Mouse (Mus musculus) limb, embryonic 12.5 days (tissue): ENCODE results near the gene Oxsm. TPM values are rescaled to one million over a fixed set of nuclear protein-coding genes. Genes with fewer than 3 reads are reported as not detected.

Experiments
- ATAC-seq: fragments of 200-750 bp; cut with Nextera tagmentation; 2 replicates; pipeline ENCODE4 v1.8.0; 2017; ENCODE audit warnings: low read depth, moderate TSS enrichment; ENCODE audit not compliant: insufficient number of reproducible peaks, insufficient read depth, low FRiP score, low TSS enrichment
- H3K27ac ChIP-seq: fragments of 300-500 bp; sonication (generic); 2 replicates; pipeline ENCODE4 v1.5.1; 2016; ENCODE audit warnings: mild to moderate bottlenecking, moderate library complexity
- H3K27me3 ChIP-seq: fragments of 300-500 bp; sonication (generic); 2 replicates; pipeline ENCODE4 v1.6.1; 2016; ENCODE audit warnings: mild to moderate bottlenecking, moderate library complexity
- H3K36me3 ChIP-seq: fragments of 300-500 bp; sonication (generic); 2 replicates; pipeline ENCODE4 v1.6.1; 2016; ENCODE audit warnings: mild to moderate bottlenecking, moderate library complexity
- H3K4me1 ChIP-seq: fragments of 300-500 bp; sonication (generic); replicated peaks from 2 replicates; pipeline ENCODE4 v1.6.1; 2016
- H3K4me2 ChIP-seq: fragments of 300-500 bp; sonication (generic); 2 replicates; pipeline ENCODE4 v1.6.1; 2016; ENCODE audit warnings: mild to moderate bottlenecking, moderate library complexity
- H3K4me3 ChIP-seq: fragments of 300-500 bp; sonication (generic); replicated peaks from 2 replicates; pipeline ENCODE4 v1.5.1; 2016; ENCODE audit warnings: mild to moderate bottlenecking
- H3K9ac ChIP-seq: fragments of 300-500 bp; sonication (generic); replicated peaks from 2 replicates; pipeline ENCODE4 v1.6.1; 2016; ENCODE audit warnings: mild to moderate bottlenecking, moderate library complexity
- H3K9me3 ChIP-seq: fragments of 300-500 bp; sonication (generic); 2 replicates; pipeline ENCODE4 v1.6.1; 2016; ENCODE audit warnings: mild to moderate bottlenecking, moderate library complexity
- WGBS: fragments of 180-500 bp; shearing (Covaris S2); methylation state at CpG from one replicate; pipeline ENCODE4 v1.1.7; 2016; 5-methylcytosine and 5-hydroxymethylcytosine counted together
- polyA plus RNA-seq: library from polyadenylated mRNA; unstranded; fragments of >200 nt; fragmentation: Nextera tagmentation; extraction: Ambion mirVana; gene quantifications from 2 replicates; pipeline ENCODE4 v1.2.1, GENCODE M21; 2016

Gene Oxsm
- 1.4 and 1.8 TPM in 2 replicates for polyA plus RNA-seq

- H3K27me3 ChIP-seq, result no peaks in the 10 kb centered on the region
- peak within 1 kb of the TSS; percentile 89 for H3K9ac ChIP-seq
These were observed at the start of gene Oxsm, which contains the start of gene Ngly1 for GRCm38 (mm10) chr14:16249171-16249874. Gene Oxsm, minus strand, starts transcription at chr14:16249808. Gene Ngly1, plus strand, starts transcription at chr14:16249280.

GRCm38 (mm10) chr14:16296816-16297468 lies 47.3 kb upstream of the Oxsm start:
- WGBS, result 50% methylated on average over 2 of the region's 2 CpGs
- Histone ChIP-seq H3K27me3 (no peaks in the 10 kb centered on the region), H3K9ac (no peak overlapping the region), H3K27ac (peak overlapping the region; percentile 82), H3K9me3 (no peaks in the 10 kb centered on the region), H3K36me3 (peaks cover 18% of the 10 kb centered on the region; the same call in 1 of the 2 replicates), H3K4me1 (peaks cover 12% of the 10 kb centered on the region; the same call in 1 of the 2 replicates), H3K4me2 (no peak overlapping the region), H3K4me3 (no peak overlapping the region)
- ATAC-seq, result no peak; the same call in 1 of the 2 replicates

More at GRCm38 (mm10) chr14:16249171-16249874, at the start of gene Oxsm, which contains the start of gene Ngly1:
- Histone ChIP-seq H3K4me1 (peaks cover 6% of the 10 kb centered on the region), H3K4me2 (peak within 1 kb of the TSS; percentile 77), H3K4me3 (peak within 1 kb of the TSS; percentile 72), H3K36me3 (peaks cover under 1% of the 10 kb centered on the region; the same call in 1 of the 2 replicates), H3K9me3 (no peaks in the 10 kb centered on the region), H3K27ac (peak within 1 kb of the TSS; percentile 81)
- whole genome bisulfite sequencing, result under 1% methylated on average over 58 of the region's 65 CpGs
- peak; percentile 99 for ATAC-seq

- Histone ChIP-seq H3K9ac (no peak overlapping the region), H3K27ac (no peak overlapping the region), H3K4me1 (peaks cover 12% of the 10 kb centered on the region; the same call in 1 of the 2 replicates), H3K36me3 (peaks cover 13% of the 10 kb centered on the region; the same call in 1 of the 2 replicates), H3K27me3 (no peaks in the 10 kb centered on the region), H3K4me2 (no peak overlapping the region), H3K4me3 (no peak overlapping the region), H3K9me3 (no peaks in the 10 kb centered on the region)
- 74% methylated on average over 1 of the region's 1 CpGs for WGBS
- ATAC-seq, result no peak
These were observed 44.3 kb upstream of the Oxsm start for GRCm38 (mm10) chr14:16293921-16294320.

GRCm38 (mm10) chr14:16293015-16293414 lies 43.4 kb upstream of the Oxsm start:
- Histone ChIP-seq H3K27me3 (no peaks in the 10 kb centered on the region), H3K4me2 (no peak overlapping the region), H3K9me3 (no peaks in the 10 kb centered on the region), H3K9ac (no peak overlapping the region), H3K4me3 (no peak overlapping the region), H3K27ac (no peak overlapping the region), H3K36me3 (peaks cover 13% of the 10 kb centered on the region; the same call in 1 of the 2 replicates), H3K4me1 (peaks cover 12% of the 10 kb centered on the region; the same call in 1 of the 2 replicates)
- no peak for ATAC-seq

GRCm38 (mm10) chr14:16292371-16292770 lies 42.8 kb upstream of the Oxsm start:
- H3K27me3 ChIP-seq, result no peaks in the 10 kb centered on the region

GRCm38 (mm10) chr14:16283966-16284365 lies 34.4 kb upstream of the Oxsm start:
- no peaks in the 10 kb centered on the region for H3K4me1 ChIP-seq
- no peaks in the 10 kb centered on the region for H3K9me3 ChIP-seq
- WGBS, result 44% methylated on average over 4 of the region's 4 CpGs
- no peak overlapping the region for H3K27ac ChIP-seq
- H3K36me3 ChIP-seq, result peaks cover 12% of the 10 kb centered on the region; the same call in 1 of the 2 replicates
- no peaks in the 10 kb centered on the region for H3K27me3 ChIP-seq
- no peak for ATAC-seq
- no peak overlapping the region for H3K4me3 ChIP-seq
- H3K4me2 ChIP-seq, result no peak overlapping the region
- no peak overlapping the region for H3K9ac ChIP-seq

More at GRCm38 (mm10) chr14:16292371-16292770, 42.8 kb upstream of the Oxsm start:
- ATAC-seq, result peak; percentile 73
- WGBS, result 19% methylated on average over 1 of the region's 1 CpGs
- peaks cover 10% of the 10 kb centered on the region; the same call in 1 of the 2 replicates for H3K4me1 ChIP-seq
- H3K36me3 ChIP-seq, result peaks cover 13% of the 10 kb centered on the region; the same call in 1 of the 2 replicates
- peak overlapping the region; percentile 85 for H3K27ac ChIP-seq
- H3K9me3 ChIP-seq, result no peaks in the 10 kb centered on the region
- no peak overlapping the region for H3K9ac ChIP-seq
- no peak overlapping the region for H3K4me2 ChIP-seq
- H3K4me3 ChIP-seq, result no peak overlapping the region

- H3K27me3 ChIP-seq, result no peaks in the 10 kb centered on the region
- H3K9ac ChIP-seq, result no peak overlapping the region
- no peak overlapping the region for H3K4me3 ChIP-seq
- H3K4me1 ChIP-seq, result no peaks in the 10 kb centered on the region
- H3K9me3 ChIP-seq, result no peaks in the 10 kb centered on the region
- ATAC-seq, result no peak
- H3K36me3 ChIP-seq, result peaks cover 13% of the 10 kb centered on the region; the same call in 1 of the 2 replicates
- WGBS, result 78% methylated on average over 4 of the region's 4 CpGs
- no peak overlapping the region for H3K27ac ChIP-seq
- no peak overlapping the region for H3K4me2 ChIP-seq
These were observed 29.6 kb upstream of the Oxsm start for GRCm38 (mm10) chr14:16279196-16279595.

GRCm38 (mm10) chr14:16273677-16274076 lies 24.1 kb upstream of the Oxsm start:
- Histone ChIP-seq H3K36me3 (peaks cover 15% of the 10 kb centered on the region), H3K4me3 (no peak overlapping the region), H3K4me1 (no peaks in the 10 kb centered on the region), H3K4me2 (no peak overlapping the region), H3K27ac (no peak overlapping the region), H3K27me3 (no peaks in the 10 kb centered on the region), H3K9ac (no peak overlapping the region), H3K9me3 (no peaks in the 10 kb centered on the region)
- no peak for ATAC-seq
- WGBS, result 81% methylated on average over 3 of the region's 3 CpGs

GRCm38 (mm10) chr14:16269776-16270175 lies 20.2 kb upstream of the Oxsm start:
- Histone ChIP-seq H3K27me3 (no peaks in the 10 kb centered on the region), H3K9me3 (no peaks in the 10 kb centered on the region), H3K27ac (no peak overlapping the region), H3K4me2 (no peak overlapping the region), H3K4me1 (no peaks in the 10 kb centered on the region), H3K9ac (no peak overlapping the region), H3K36me3 (peaks cover 15% of the 10 kb centered on the region), H3K4me3 (no peak overlapping the region)
- WGBS, result 83% methylated on average over 2 of the region's 2 CpGs
- ATAC-seq, result no peak

- Histone ChIP-seq H3K4me3 (no peak overlapping the region), H3K9ac (no peak overlapping the region), H3K36me3 (peaks cover 8% of the 10 kb centered on the region; the same call in 1 of the 2 replicates), H3K9me3 (no peaks in the 10 kb centered on the region), H3K27ac (no peak overlapping the region), H3K27me3 (no peaks in the 10 kb centered on the region), H3K4me2 (no peak overlapping the region), H3K4me1 (no peaks in the 10 kb centered on the region)
- WGBS, result 79% methylated on average over 5 of the region's 5 CpGs
- ATAC-seq, result no peak
These were observed 17.4 kb upstream of the Oxsm start for GRCm38 (mm10) chr14:16267028-16267427.

- no peak for ATAC-seq
- H3K4me2 ChIP-seq, result no peak overlapping the region
- H3K9ac ChIP-seq, result no peak overlapping the region
- WGBS, result 86% methylated on average over 3 of the region's 3 CpGs
- H3K9me3 ChIP-seq, result no peaks in the 10 kb centered on the region
- H3K36me3 ChIP-seq, result peaks cover 20% of the 10 kb centered on the region
- H3K4me1 ChIP-seq, result no peaks in the 10 kb centered on the region
- H3K4me3 ChIP-seq, result no peak overlapping the region
- H3K27me3 ChIP-seq, result no peaks in the 10 kb centered on the region
- no peak overlapping the region for H3K27ac ChIP-seq
These were observed 12.3 kb upstream of the Oxsm start for GRCm38 (mm10) chr14:16261869-16262268.
